Mouse (Mus musculus): Measurements from ENCODE around the gene Mdh2. TPM values are rescaled to one million over a fixed set of nuclear protein-coding genes. Genes with fewer than 3 reads are reported as not detected.
A peak's percentile ranks its signal among the peaks of the same experiment; 100 is the strongest.

The Mdh2 gene
- total RNA-seq, 2 experiments from 2014 or later, result 398 to 413 TPM

- DNase-seq (ENCODE audit: low spot score in 2 of 2), result no peak
These were observed 54.4 kb downstream of the Mdh2 start for GRCm38 (mm10) chr5:135832729-135833128.

GRCm38 (mm10) chr5:135834769-135835491, 56.6 kb downstream of the Mdh2 start:
- peak; percentile 48 to 66 for DNase-seq (ENCODE audit: low spot score in 2 of 2)

DNA sequence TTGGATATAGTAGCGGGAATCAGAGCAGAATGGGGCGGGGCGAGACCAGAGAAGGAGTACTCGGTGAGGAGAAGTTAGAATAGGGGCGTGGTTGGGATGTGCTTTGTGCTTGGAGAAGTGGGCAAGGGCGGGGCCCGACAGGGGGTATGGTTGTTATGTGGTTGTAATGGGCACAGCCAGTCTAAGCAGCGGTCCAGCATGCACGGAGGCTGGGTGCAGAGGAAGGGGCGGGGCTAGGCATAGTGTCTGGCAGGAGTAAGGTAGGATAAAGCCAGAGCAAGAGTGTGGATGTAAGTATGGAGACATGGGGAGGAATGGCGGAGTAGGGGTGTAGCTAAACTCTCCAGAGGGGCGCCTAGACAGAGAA, 57.2 kb downstream of the Mdh2 start:
- no peak for DNase-seq (ENCODE audit: low spot score in 2 of 2)

- no peak for DNase-seq (ENCODE audit: low spot score in 2 of 2)
These were observed 57.7 kb downstream of the Mdh2 start for GRCm38 (mm10) chr5:135835981-135836380.

Small RNA genes lying within 50 kb of the gene (microRNA-seq; reads per million reads assigned to microRNA genes)
- 0 reads per million in 2 experiments for gene Gm23268
- 0.39 to 1.2 reads per million in 2 experiments for gene Mir7034

Other genes starting within 250 kb of the Mdh2 start
- gene Hip1, start 233.4 kb upstream of the Mdh2 start, total RNA-seq (2021), result 10 to 100 TPM; 34.6 to 34.8 TPM
- gene Ccl26, start 214.9 kb upstream of the Mdh2 start, total RNA-seq (2021), result not detected
- gene Ccl24, start 205.4 kb upstream of the Mdh2 start, total RNA-seq (2021), result under 1 TPM in 1 of 2 experiments, not detected in 1; 0.67 TPM
- 10 to 100 TPM; 83.2 to 83.9 TPM for gene Rhbdd2, start 145.9 kb upstream of the Mdh2 start, total RNA-seq (2021)
- 100 to 1,000 TPM; 102 to 109 TPM for gene Por, start 108.4 kb upstream of the Mdh2 start, total RNA-seq (2021)
- gene Tmem120a, start 34.0 kb upstream of the Mdh2 start, total RNA-seq (2021), result 10 to 100 TPM; 16.0 to 18.1 TPM
- gene Styxl1, start 95 bp upstream of the Mdh2 start, total RNA-seq (2021), result not detected
- gene Srrm3, start 28.4 kb downstream of the Mdh2 start, total RNA-seq (2021), result 10 to 100 TPM; 75.2 to 77.7 TPM
- gene Hspb1, start 109.4 kb downstream of the Mdh2 start, total RNA-seq (2021), result 10 to 100 TPM; 16.7 to 22.4 TPM
- gene Ywhag, start 156.1 kb downstream of the Mdh2 start, total RNA-seq (2021), result 1,000 to 10,000 TPM; 1,236 to 1,273 TPM
- 1 to 10 TPM; 1.1 to 1.4 TPM for gene Ssc4d, start 196.1 kb downstream of the Mdh2 start, total RNA-seq (2021)
- gene Zp3, start 201.6 kb downstream of the Mdh2 start, total RNA-seq (2021), result not detected
- 1 to 10 TPM; 8.8 to 9.2 TPM for gene Dtx2, start 216.3 kb downstream of the Mdh2 start, total RNA-seq (2021)

Measured in layer of hippocampus, adult 18-20 months (tissue).